Mouse (Mus musculus) forebrain, embryonic 14.5 days (tissue): Measurements from ENCODE around the gene Oaz2. TPM values are rescaled to one million over a fixed set of nuclear protein-coding genes. Genes with fewer than 3 reads are reported as not detected.

ENCODE experiments used
- ATAC-seq: fragments of 200-750 bp; cut with Nextera tagmentation; 2 replicates; pipeline ENCODE4 v1.8.0; 2017; ENCODE audit warnings: mild to moderate bottlenecking, moderate library complexity
- DNase-seq: peaks from one replicate; pipeline ENCODE4 v3.0.0-alpha.2; 2015; ENCODE audit warnings: low spot score
- H3K27ac ChIP-seq: fragments of 300-500 bp; sonication (generic); 2 replicates; pipeline ENCODE4 v1.5.1; 2014; ENCODE audit warnings: low read depth, mild to moderate bottlenecking, control low read depth, low read length, moderate library complexity
- H3K27me3 ChIP-seq: fragments of 300-500 bp; sonication (generic); replicated peaks from 2 replicates; pipeline ENCODE4 v1.6.1; 2014; ENCODE audit warnings: low read length, control low read depth, mixed read lengths; ENCODE audit not compliant: control insufficient read depth, insufficient read depth
- H3K36me3 ChIP-seq: fragments of 300-500 bp; sonication (generic); 2 replicates; pipeline ENCODE4 v1.6.1; 2014; ENCODE audit warnings: low read length, control low read depth; ENCODE audit not compliant: control insufficient read depth, insufficient read depth
- H3K4me1 ChIP-seq: fragments of 300-500 bp; sonication (generic); 2 replicates; pipeline ENCODE4 v1.6.1; 2014; ENCODE audit warnings: antibody characterized with exemption, low read length, control low read depth; ENCODE audit not compliant: control insufficient read depth, insufficient read depth
- H3K4me2 ChIP-seq: fragments of 300-500 bp; sonication (generic); 2 replicates; pipeline ENCODE4 v1.6.1; 2014; ENCODE audit warnings: mild to moderate bottlenecking, control low read depth, low read length
- H3K4me3 ChIP-seq: fragments of 300-500 bp; sonication (generic); 2 replicates; pipeline ENCODE4 v1.5.1; 2014; ENCODE audit warnings: low read depth, low read length, control low read depth
- H3K9ac ChIP-seq: fragments of 300-500 bp; sonication (generic); 2 replicates; pipeline ENCODE4 v1.6.1; 2014; ENCODE audit warnings: mild to moderate bottlenecking, low read length, control low read depth, moderate library complexity
- H3K9me3 ChIP-seq: fragments of 300-500 bp; sonication (generic); replicated peaks from 2 replicates; pipeline ENCODE4 v1.6.1; 2016; ENCODE audit warnings: low read length, control low read depth, mixed read lengths; ENCODE audit not compliant: control insufficient read depth
- WGBS: fragments of 180-500 bp; shearing (Covaris S2); extraction: QIAGEN DNeasy Blood & Tissue Kit; methylation state at CpG from one replicate; pipeline ENCODE4 v1.1.7; 2014; 5-methylcytosine and 5-hydroxymethylcytosine counted together
- polyA plus RNA-seq: library from polyadenylated mRNA; unstranded; fragments of >200 nt; fragmentation: Nextera tagmentation; extraction: Ambion mirVana; gene quantifications from 2 replicates; pipeline ENCODE4 v1.2.1, GENCODE M21; 2014

The Oaz2 gene
- polyA plus RNA-seq, 1 experiment from 2014 or later, result 206 TPM

GRCm38 (mm10) chr9:65657218-65657617, 10.6 kb upstream of the Oaz2 start:
- no peak overlapping the region for H3K27ac ChIP-seq
- ATAC-seq (no peak), DNase-seq (no peak)
- WGBS, result 59% methylated on average over 3 of the region's 3 CpGs
- no peak overlapping the region for H3K9ac ChIP-seq
- H3K4me2 ChIP-seq, result no peak overlapping the region
- no peaks in the 10 kb centered on the region for H3K27me3 ChIP-seq
- H3K4me3 ChIP-seq, result no peak overlapping the region
- no peaks in the 10 kb centered on the region for H3K9me3 ChIP-seq
- H3K4me1 ChIP-seq, result no peaks in the 10 kb centered on the region
- no peaks in the 10 kb centered on the region for H3K36me3 ChIP-seq

- Histone ChIP-seq H3K36me3 (no peaks in the 10 kb centered on the region), H3K27me3 (no peaks in the 10 kb centered on the region), H3K4me2 (no peak overlapping the region), H3K9me3 (no peaks in the 10 kb centered on the region), H3K27ac (no peak overlapping the region), H3K9ac (no peak overlapping the region), H3K4me1 (no peaks in the 10 kb centered on the region), H3K4me3 (no peak overlapping the region)
- no peak for DNase-seq
- 53% methylated on average over 5 of the region's 5 CpGs for WGBS
- ATAC-seq, result no peak
These were observed 6.8 kb upstream of the Oaz2 start for GRCm38 (mm10) chr9:65661029-65661428.

GRCm38 (mm10) chr9:65661493-65661892, 6.3 kb upstream of the Oaz2 start:
- Histone ChIP-seq H3K36me3 (no peaks in the 10 kb centered on the region), H3K4me1 (no peaks in the 10 kb centered on the region), H3K4me3 (no peak overlapping the region), H3K27me3 (no peaks in the 10 kb centered on the region), H3K9me3 (no peaks in the 10 kb centered on the region), H3K27ac (no peak overlapping the region), H3K4me2 (no peak overlapping the region), H3K9ac (no peak overlapping the region)
- WGBS, result 57% methylated on average over 1 of the region's 1 CpGs
- DNase-seq, result no peak
- ATAC-seq, result no peak

- whole genome bisulfite sequencing, result 1% methylated on average over 3 of the region's 3 CpGs
- H3K9me3 ChIP-seq, result no peaks in the 10 kb centered on the region
- H3K9ac ChIP-seq, result no peak overlapping the region
- H3K36me3 ChIP-seq, result no peaks in the 10 kb centered on the region
- no peaks in the 10 kb centered on the region for H3K27me3 ChIP-seq
- ATAC-seq (no peak), DNase-seq (peak; percentile 73)
- H3K27ac ChIP-seq, result no peak overlapping the region
- no peaks in the 10 kb centered on the region for H3K4me1 ChIP-seq
- H3K4me2 ChIP-seq, result no peak overlapping the region
- H3K4me3 ChIP-seq, result no peak overlapping the region
These were observed 3.6 kb upstream of the Oaz2 start for GRCm38 (mm10) chr9:65664163-65664562.

- 15% methylated on average over 5 of the region's 5 CpGs for WGBS
- Histone ChIP-seq H3K4me3 (no peak overlapping the region), H3K4me1 (no peaks in the 10 kb centered on the region), H3K4me2 (no peak overlapping the region), H3K9ac (no peak overlapping the region), H3K27ac (no peak overlapping the region), H3K27me3 (no peaks in the 10 kb centered on the region), H3K36me3 (no peaks in the 10 kb centered on the region), H3K9me3 (no peaks in the 10 kb centered on the region)
- DNase-seq (peak; percentile 80), ATAC-seq (0 out of 2 replicates have a peak, but pooled peaks have one; percentile 26)
These were observed 1.8 kb upstream of the Oaz2 start for GRCm38 (mm10) chr9:65666042-65666441.

GRCm38 (mm10) chr9:65671431-65671931, 3.7 kb downstream of the Oaz2 start:
- H3K9ac ChIP-seq, result no peak overlapping the region
- DNase-seq (no peak), ATAC-seq (no peak)
- no peak overlapping the region for H3K4me2 ChIP-seq
- H3K36me3 ChIP-seq, result no peaks in the 10 kb centered on the region
- no peak overlapping the region for H3K4me3 ChIP-seq
- WGBS, result 72% methylated on average over 9 of the region's 9 CpGs
- no peaks in the 10 kb centered on the region for H3K4me1 ChIP-seq
- no peak overlapping the region for H3K27ac ChIP-seq
- H3K9me3 ChIP-seq, result no peaks in the 10 kb centered on the region
- no peaks in the 10 kb centered on the region for H3K27me3 ChIP-seq

GRCm38 (mm10) chr9:65672996-65673395, 5.2 kb downstream of the Oaz2 start:
- H3K36me3 ChIP-seq, result no peaks in the 10 kb centered on the region
- 88% methylated on average over 11 of the region's 11 CpGs for whole genome bisulfite sequencing
- no peak overlapping the region for H3K4me3 ChIP-seq
- peaks cover 10% of the 10 kb centered on the region for H3K4me1 ChIP-seq
- H3K27ac ChIP-seq, result no peak overlapping the region
- DNase-seq, result no peak
- no peak for ATAC-seq
- no peaks in the 10 kb centered on the region for H3K9me3 ChIP-seq
- no peak overlapping the region for H3K9ac ChIP-seq
- no peaks in the 10 kb centered on the region for H3K27me3 ChIP-seq
- no peak overlapping the region for H3K4me2 ChIP-seq

- no peaks in the 10 kb centered on the region for H3K36me3 ChIP-seq
- 56% methylated on average over 8 of the region's 8 CpGs for WGBS
- peak overlapping the region; percentile 40; the same call in 1 of the 2 replicates for H3K27ac ChIP-seq
- ATAC-seq (peak; percentile 54), DNase-seq (no peak)
- peak overlapping the region; percentile 43 for H3K4me2 ChIP-seq
- peak overlapping the region; percentile 63 for H3K4me3 ChIP-seq
- H3K9ac ChIP-seq, result peak overlapping the region; percentile 50
- H3K27me3 ChIP-seq, result no peaks in the 10 kb centered on the region
- peaks cover 34% of the 10 kb centered on the region for H3K4me1 ChIP-seq
- no peaks in the 10 kb centered on the region for H3K9me3 ChIP-seq
These were observed 7.9 kb downstream of the Oaz2 start for GRCm38 (mm10) chr9:65675461-65676357.
